Mouse (Mus musculus) splenic B cell, adult 2 months (primary cell): ENCODE measurements around the gene Nln.

Experiments used
- DNase-seq: peaks from one replicate; pipeline ENCODE4 v3.0.0-alpha.2; 2011; ENCODE audit warnings: low read depth, low spot score
- H3K27me3 ChIP-seq: 2 replicates; pipeline ENCODE4 v1.6.1; 2012; ENCODE audit warnings: mild to moderate bottlenecking, low read length, moderate library complexity, mixed read lengths; ENCODE audit not compliant: control insufficient read depth, poor library complexity, insufficient read depth, severe bottlenecking
- H3K36me3 ChIP-seq: 2 replicates; pipeline ENCODE4 v1.6.1; 2012; ENCODE audit warnings: mild to moderate bottlenecking, low read length, moderate library complexity, mixed read lengths; ENCODE audit not compliant: control insufficient read depth, poor library complexity, insufficient read depth, severe bottlenecking

Nln gene

DNA sequence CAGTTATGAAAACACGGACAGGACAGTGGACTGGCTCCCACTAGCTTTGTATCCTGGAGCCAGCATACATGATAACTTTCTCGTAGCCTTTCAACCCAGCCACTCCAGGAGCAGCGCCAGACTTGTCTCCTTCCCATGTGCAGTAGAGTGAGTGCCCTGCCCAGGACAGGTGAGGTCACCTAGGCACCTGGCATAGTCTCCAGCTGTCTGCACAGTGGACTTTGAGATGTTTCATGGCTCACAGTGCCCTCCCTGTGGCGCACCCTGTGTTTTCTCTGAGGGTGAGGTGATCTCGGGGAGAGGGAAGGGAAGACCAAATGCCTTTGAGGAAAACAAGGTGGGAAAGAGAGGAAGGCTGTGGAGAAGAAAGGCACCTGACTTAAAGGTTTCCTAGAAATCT is 80.3 kb downstream of the Nln start:
- Histone ChIP-seq H3K36me3 (no peaks in the 10 kb centered on the region), H3K27me3 (no peaks in the 10 kb centered on the region)
- no peak for DNase-seq

GRCm38 (mm10) chr13:104026525-104026924 is 82.9 kb downstream of the Nln start:
- no peaks in the 10 kb centered on the region for H3K36me3 ChIP-seq
- H3K27me3 ChIP-seq: no peaks in the 10 kb centered on the region
- no peak for DNase-seq

DNA sequence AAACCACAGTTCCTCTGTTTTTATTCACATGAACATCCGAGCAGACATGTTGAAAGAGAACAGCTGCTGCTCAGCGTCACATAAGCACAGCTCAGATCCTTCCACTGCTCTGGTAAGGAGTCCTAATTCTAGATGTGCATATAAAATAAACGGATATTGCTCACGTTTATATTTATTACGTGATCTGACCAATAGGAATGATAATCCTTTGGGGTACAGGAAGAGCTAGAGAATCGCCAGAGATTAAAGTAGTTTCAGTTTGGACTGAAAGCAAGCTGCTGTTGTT is 83.8 kb downstream of the Nln start:
- no peaks in the 10 kb centered on the region; the same call in 1 of the 2 replicates for H3K36me3 ChIP-seq
- DNase-seq: no peak
- H3K27me3 ChIP-seq: no peaks in the 10 kb centered on the region

DNA sequence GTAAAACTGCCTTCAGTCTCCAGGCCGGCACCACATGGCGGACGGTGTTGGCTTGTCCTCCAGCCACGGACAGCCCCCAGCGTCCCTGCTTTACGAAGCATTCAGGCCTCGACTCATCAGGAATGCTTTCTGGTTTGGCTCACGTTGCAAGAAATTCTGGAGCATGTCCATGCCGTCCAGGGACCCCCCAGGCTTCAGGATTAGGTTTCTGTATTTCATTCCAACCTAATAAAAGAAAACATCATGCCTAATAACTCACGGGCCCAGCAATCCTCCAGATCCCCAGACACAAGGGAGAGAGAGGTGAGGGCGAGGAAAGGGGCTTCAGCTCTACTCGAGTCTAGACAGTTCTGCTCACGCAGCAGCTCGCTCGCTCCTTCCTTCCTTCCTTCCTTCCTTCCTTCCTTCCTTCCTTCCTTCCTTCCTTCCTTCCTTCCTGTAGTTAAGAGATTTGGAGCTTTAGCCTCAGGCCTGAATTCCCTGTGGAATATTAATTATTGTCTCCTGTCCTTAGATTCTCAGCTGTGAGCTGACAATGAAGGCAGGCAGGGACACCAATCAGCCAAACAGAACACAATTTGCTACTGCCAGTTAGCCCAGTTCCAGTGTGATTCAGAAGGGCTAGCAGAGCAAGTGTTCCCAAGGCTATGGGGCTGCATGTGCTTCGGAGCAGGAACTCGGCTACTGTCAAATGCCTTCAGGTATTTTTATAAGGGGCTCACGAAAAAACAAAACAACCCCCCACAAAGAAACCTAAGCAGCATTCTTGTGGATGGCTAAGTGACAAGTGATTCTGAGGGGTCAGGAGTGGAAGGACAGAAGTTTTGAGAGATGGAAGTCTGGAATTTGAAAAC is 84.3 kb downstream of the Nln start:
- Histone ChIP-seq H3K36me3 (no peaks in the 10 kb centered on the region; the same call in 1 of the 2 replicates), H3K27me3 (no peaks in the 10 kb centered on the region)
- DNase-seq: no peak

DNA sequence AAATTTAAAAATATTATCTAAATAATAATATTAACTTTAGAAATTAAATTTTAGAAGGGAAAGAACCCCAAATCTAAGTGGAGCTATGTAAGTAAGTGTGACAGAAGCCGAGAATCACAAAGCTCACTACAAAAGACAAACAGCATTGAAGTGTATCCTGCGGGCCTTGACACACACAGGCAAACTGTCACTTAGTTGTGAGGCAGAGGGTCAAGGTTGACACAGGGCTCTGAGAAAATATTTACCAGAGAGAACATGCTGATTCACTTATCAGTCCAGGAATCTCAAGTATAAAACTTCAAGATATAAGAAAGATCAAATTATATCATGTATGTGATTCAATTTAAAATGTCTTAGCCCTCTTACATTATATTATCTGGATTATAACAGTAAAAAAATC is 85.1 kb downstream of the Nln start:
- DNase-seq: no peak
- Histone ChIP-seq H3K36me3 (no peaks in the 10 kb centered on the region; the same call in 1 of the 2 replicates), H3K27me3 (no peaks in the 10 kb centered on the region)

GRCm38 (mm10) chr13:104023356-104023911 is 86.0 kb downstream of the Nln start:
- no peaks in the 10 kb centered on the region for H3K27me3 ChIP-seq
- H3K36me3 ChIP-seq: no peaks in the 10 kb centered on the region; the same call in 1 of the 2 replicates
- no peak for DNase-seq

DNA sequence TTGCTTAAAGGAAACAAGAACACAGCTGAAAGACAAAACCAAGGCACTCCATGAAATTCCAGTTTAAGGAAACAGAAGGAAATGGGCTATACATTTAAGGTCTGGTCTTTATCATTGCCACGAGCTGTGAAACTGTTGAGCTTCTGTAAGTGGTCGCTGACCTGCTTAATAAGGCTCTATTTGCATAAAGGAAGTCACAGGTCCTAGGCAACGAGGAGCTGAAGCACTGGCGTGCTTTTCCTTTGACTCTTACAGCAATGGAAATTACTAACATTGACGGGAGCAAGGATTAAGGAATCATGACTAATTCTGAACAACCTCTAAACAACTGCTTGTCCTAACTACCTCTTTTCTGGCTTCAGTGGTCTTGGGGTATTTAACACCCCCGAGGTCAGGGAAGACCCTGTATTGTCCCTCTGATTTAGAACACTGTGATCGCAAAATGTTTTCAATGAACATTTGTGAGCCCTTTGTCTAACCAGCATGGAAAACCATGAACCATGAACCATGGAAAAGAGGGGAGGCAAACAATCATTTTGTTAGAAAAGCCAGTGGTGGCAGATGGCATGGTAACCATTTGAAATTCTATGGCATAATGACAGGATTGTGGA is 90.8 kb downstream of the Nln start:
- no peak for DNase-seq
- no peaks in the 10 kb centered on the region for H3K27me3 ChIP-seq
- no peaks in the 10 kb centered on the region; the same call in 1 of the 2 replicates for H3K36me3 ChIP-seq

DNA sequence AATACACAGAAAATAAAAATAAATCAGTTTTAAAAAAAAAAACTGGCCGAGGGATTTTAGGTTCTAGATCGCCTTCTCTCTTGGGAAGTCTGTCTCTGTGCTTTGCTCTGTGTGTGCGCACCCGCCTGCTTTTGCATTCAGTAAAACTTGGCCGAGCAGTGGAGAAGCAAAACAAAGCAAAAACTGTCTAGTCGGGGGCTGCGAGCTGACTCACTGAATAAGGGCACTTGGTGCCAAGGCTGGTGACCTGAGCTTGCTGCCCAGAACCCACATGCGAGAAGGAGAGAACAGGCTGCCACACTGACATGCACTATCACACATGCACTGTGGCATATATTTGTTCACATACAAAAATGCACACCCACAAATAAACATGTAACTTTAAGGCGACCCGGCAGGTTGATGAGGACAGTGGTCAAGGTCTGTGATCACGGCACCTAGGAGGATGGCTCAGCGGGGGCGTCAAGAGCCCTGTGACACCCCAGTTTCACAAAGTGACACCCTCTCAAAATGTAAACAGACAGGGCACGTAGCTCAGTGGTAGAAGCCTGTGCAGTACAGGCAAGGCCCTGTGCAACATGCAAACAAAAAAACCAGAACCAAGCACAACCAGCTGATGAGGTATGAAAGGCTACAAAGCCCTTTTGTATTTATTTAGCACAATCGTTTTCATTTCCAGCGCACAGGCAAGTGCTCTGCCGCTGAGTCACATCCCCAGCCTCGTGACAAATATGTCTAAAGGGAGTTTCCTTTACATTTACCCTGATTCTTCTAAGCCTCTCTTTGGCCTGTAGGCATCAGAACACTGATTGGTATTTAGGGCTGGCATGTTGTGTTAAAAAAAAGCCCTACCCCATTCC is 93.9 kb downstream of the Nln start:
- no peak for DNase-seq
- no peaks in the 10 kb centered on the region for H3K36me3 ChIP-seq
- no peaks in the 10 kb centered on the region for H3K27me3 ChIP-seq

GRCm38 (mm10) chr13:104014038-104014437 is 95.4 kb downstream of the Nln start:
- no peak for DNase-seq
- Histone ChIP-seq H3K27me3 (no peaks in the 10 kb centered on the region), H3K36me3 (no peaks in the 10 kb centered on the region)

- H3K27me3 ChIP-seq: no peaks in the 10 kb centered on the region
- no peaks in the 10 kb centered on the region for H3K36me3 ChIP-seq
- DNase-seq: no peak
Observed at GRCm38 (mm10) chr13:104013380-104013779, 96.0 kb downstream of the Nln start.

GRCm38 (mm10) chr13:104012214-104012833 is 97.1 kb downstream of the Nln start:
- Histone ChIP-seq H3K36me3 (no peaks in the 10 kb centered on the region), H3K27me3 (no peaks in the 10 kb centered on the region)
- DNase-seq: no peak

- no peaks in the 10 kb centered on the region for H3K27me3 ChIP-seq
- DNase-seq: no peak
Observed at GRCm38 (mm10) chr13:104011289-104011688, 98.1 kb downstream of the Nln start.

GRCm38 (mm10) chr13:104005231-104005845 is 104.1 kb downstream of the Nln start:
- H3K27me3 ChIP-seq: no peaks in the 10 kb centered on the region
- no peaks in the 10 kb centered on the region for H3K36me3 ChIP-seq
- DNase-seq: no peak

More at GRCm38 (mm10) chr13:104011289-104011688, 98.1 kb downstream of the Nln start:
- no peaks in the 10 kb centered on the region for H3K36me3 ChIP-seq

- H3K27me3 ChIP-seq: no peaks in the 10 kb centered on the region
- DNase-seq: no peak
Observed at GRCm38 (mm10) chr13:103994085-103994455, 115.3 kb downstream of the Nln start.

More at GRCm38 (mm10) chr13:103994085-103994455, 115.3 kb downstream of the Nln start:
- H3K36me3 ChIP-seq: no peaks in the 10 kb centered on the region
